Mouse (Mus musculus) heart, embryonic 15.5 days (tissue): ENCODE measurements around the gene Nphs2. TPM values are rescaled to one million over a fixed set of nuclear protein-coding genes. Genes with fewer than 3 reads are reported as not detected.

Source experiments
- polyA plus RNA-seq: library from polyadenylated mRNA; unstranded; fragments of >200 nt; fragmentation: Nextera tagmentation; extraction: Ambion mirVana; gene quantifications from 2 replicates; pipeline ENCODE4 v1.2.1, GENCODE M21; 2015

Nphs2 gene
- polyA plus RNA-seq, 1 experiment from 2014 or later = 0.06 TPM

Other genes with a start within 250 kb of the Nphs2 start
- gene Fam163a, start 105.7 kb upstream of the Nphs2 start, polyA plus RNA-seq = 1.8 and 2.9 TPM in 2 replicates
- 0.19 and 0.21 TPM in 2 replicates for gene Tdrd5, start 7.1 kb upstream of the Nphs2 start, polyA plus RNA-seq
- 485 and 487 TPM in 2 replicates for gene Gm2000, start 55.3 kb downstream of the Nphs2 start, polyA plus RNA-seq
- 0.14 and 0.24 TPM in 2 replicates for gene Axdnd1, start 110.4 kb downstream of the Nphs2 start, polyA plus RNA-seq
- gene Soat1, start 163.6 kb downstream of the Nphs2 start, polyA plus RNA-seq = 27.7 and 31.4 TPM in 2 replicates
- 0.25 and 0.39 TPM in 2 replicates for gene Gm10031, start 213.3 kb downstream of the Nphs2 start, polyA plus RNA-seq
- 2.4 and 2.8 TPM in 2 replicates for gene Abl2, start 248.1 kb downstream of the Nphs2 start, polyA plus RNA-seq